Mouse (Mus musculus) bone marrow, adult 2 months (tissue): Measurements from ENCODE around the gene Haus4.

ENCODE experiments used
- CTCF ChIP-seq: fragments of 200-500 bp; IDR thresholded peaks from 2 replicates; pipeline ENCODE4 v1.5.1; 2011; ENCODE audit warnings: low read length, control low read depth; ENCODE audit not compliant: control insufficient read depth, insufficient read depth
- POLR2A ChIP-seq: fragments of 200-500 bp; IDR thresholded peaks from 2 replicates; pipeline ENCODE4 v1.6.1; 2011; ENCODE audit warnings: low read depth, mild to moderate bottlenecking, control low read depth, low read length, borderline replicate concordance; ENCODE audit not compliant: control insufficient read depth

DNA sequence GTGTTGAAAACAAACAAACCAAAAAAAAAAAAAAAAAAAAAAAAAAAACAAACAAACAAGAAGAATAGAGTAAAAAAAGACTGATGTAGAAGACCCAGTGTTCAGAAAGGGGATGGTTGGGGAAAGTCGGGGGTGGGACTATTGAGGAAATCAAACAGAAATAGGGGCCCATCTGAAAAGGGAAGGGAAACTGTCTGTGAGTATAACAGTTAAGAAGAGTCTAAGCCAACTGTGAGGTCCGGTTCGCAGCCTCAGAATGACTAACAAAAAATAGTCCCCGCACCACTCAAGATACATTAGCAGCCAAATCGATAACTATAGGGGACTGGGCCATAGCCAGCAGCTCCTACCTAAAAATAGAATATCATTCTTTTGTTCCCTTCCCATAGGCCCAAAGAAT, 61.2 kb downstream of the Haus4 start:
- TF ChIP-seq CTCF (no peak), POLR2A (no peak)
